Mouse (Mus musculus) kidney, embryonic 14.5 days (tissue): Measurements from ENCODE around the gene Dcn. TPM values are rescaled to one million over a fixed set of nuclear protein-coding genes. Genes with fewer than 3 reads are reported as not detected.

Experiments used
- polyA plus RNA-seq: library from polyadenylated mRNA; unstranded; fragments of >200 nt; fragmentation: Nextera tagmentation; extraction: Ambion mirVana; gene quantifications from 2 replicates; pipeline ENCODE4 v1.2.1, GENCODE M21; 2014

Dcn gene
- polyA plus RNA-seq, 1 experiment from 2014 or later = 113 TPM

Other genes starting within 250 kb of the Dcn start
- 41.7 and 46.5 TPM in 2 replicates for gene Lum, start 85.5 kb downstream of the Dcn start, polyA plus RNA-seq
- 0.09 TPM in 2 replicates for gene Kera, start 127.3 kb downstream of the Dcn start, polyA plus RNA-seq
- not detected in 2 replicates for gene Epyc, start 164.5 kb downstream of the Dcn start, polyA plus RNA-seq
- not detected in 2 replicates for gene Ccer1, start 213.4 kb downstream of the Dcn start, polyA plus RNA-seq
- gene C030005K15Rik, start 247.1 kb downstream of the Dcn start, polyA plus RNA-seq = not detected in 2 replicates